Mouse (Mus musculus) monocyte, adult 2 months (primary cell): ENCODE results near the gene Dhrs1.

ENCODE experiments used
- DNase-seq, 2 experiments: peaks; one replicate each; pipeline ENCODE4 v3.0.0; 2022; ENCODE audit warnings: low spot score in 2 of 2, low read depth in 1 of 2

Gene Dhrs1

DNA sequence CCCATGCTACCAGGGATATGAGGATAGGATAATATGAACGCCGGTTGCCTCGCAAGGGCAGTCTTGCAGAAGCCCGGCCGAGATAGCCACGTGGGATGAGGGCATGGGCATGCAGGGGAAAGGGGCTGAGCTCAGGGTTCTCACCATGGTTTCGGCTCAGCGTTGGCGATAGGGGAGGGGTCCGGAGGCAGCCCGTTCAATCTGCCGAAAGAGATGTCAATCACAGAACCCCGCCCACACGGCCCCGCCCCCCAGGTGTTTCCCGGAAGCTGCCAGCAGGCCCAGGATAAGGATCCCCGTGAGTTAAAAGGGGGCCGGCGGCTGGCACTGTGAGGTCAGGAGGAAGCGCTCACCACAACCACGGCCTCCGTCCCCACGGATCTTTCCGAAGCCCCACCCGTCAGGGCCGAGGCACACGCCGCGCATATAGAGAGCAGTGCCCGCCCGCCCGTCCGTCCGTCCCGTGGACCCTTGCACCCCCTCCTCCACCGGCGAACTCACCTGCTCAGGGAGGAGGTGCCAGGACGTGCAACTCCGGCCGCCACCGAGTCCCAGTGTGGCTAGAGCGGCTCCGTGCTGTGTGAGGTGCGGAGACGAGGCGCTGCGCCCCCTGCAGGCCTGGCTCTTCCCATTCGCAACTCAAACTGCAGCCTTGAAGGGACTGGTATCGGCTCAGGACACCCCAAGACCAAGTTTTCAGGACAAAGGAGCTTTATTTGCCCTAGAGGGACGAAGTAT lies 23.6 kb downstream of the Dhrs1 start, which contains the start of gene Rabggta:
TSS of gene Rabggta (minus strand) at position 564 of the 738 bp plus-strand sequence.
- DNase-seq, result peak; percentile 81 to 84

DNA sequence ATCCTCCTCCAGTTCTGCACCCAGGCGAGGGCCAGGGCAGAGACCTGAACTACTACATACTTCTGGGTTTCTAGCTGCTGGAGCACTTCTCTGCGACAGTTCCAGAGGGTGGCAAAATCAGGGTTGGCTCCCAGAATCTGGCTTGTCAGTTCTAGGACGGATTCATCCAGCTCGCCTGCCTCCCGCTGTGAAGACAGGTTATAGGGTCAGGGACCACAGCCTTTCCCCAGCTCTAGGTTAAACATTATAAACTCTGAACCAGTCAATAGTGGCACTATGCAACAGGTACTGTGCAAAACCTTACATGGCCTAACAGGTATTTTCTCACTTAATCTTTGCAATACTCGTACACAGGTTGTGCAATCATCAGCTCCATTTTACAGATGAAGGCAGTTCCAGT lies 24.4 kb downstream of the Dhrs1 start:
- DNase-seq, result no peak

DNA sequence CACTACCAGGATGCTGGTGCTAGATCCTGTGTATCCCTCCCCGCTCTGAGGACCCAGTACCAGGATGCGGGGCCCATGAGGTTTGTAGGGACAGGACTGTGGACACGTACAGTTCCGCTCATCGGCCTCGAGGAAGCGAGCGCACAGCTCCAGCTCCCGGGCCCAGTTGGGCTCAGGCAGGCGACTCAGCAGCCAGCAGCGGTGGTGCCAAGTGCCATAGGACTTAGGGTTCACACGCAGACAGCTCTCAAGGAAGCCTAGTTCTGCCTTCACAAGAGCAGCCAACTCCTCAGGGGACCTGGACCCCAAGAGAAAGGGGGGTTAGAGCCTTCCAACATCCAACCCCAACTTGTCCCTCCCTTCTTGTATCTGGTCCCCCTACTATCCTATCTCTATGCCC lies 24.8 kb downstream of the Dhrs1 start:
- no peak for DNase-seq

DNA sequence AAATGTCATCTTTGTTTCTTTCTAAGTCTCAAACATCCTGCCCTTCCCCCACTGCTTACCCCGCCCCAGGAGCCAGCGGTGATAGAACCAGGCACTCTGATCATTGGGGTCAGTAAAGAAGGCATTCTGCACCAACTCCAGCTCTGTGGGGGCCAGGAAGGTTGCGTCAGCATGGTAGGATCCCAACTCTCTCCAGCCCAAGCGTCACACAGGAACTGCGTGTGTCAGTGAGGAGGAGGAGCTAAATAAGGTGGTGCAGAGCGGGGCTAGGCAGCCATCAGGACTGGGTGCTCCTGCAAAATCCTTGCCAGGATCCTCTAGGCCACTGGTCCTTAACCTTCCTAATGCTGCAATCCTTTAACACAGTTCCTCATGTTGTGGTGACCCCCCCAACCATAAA lies 25.8 kb downstream of the Dhrs1 start:
- DNase-seq, result no peak

DNA sequence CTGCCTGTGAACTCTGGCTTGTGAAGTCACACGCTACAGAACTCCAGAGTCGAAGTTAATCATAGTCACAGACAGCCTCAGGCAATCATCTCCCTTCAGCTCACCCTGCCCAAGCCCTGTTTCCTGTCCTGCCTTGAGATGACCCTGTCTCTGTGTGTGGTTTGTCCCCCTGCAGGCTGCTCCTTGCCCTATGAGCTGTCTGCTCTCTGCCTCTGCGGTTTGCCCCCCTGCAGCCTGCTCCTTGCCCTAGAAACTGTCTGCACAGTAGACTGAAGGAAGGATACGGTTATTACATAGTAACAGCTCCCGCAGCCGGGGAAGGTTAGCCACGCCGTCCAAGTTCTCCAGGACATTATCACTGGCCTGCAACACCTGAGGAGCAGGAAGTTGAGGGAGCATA lies 28.6 kb downstream of the Dhrs1 start:
- DNase-seq, result no peak

DNA sequence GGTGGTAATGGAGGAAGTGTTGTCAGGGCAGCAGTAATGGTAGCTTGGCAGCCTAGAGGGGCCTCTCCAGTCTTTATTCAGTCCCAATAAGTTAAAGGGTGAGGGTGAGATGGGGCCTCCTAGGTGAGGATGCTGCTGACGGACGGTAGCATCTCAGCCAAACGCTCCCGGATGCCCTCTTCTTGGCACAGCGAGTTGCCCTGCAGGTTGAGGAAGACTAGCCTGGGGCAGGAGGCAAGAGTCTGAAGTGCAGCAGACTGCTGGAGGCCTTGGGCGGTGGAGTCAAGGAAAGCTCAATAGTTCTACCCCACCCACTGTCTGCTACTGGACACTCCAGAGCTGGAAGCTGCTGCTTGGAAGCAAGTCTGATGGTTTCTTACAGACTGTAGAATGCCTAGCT lies 29.2 kb downstream of the Dhrs1 start:
- no peak for DNase-seq

DNA sequence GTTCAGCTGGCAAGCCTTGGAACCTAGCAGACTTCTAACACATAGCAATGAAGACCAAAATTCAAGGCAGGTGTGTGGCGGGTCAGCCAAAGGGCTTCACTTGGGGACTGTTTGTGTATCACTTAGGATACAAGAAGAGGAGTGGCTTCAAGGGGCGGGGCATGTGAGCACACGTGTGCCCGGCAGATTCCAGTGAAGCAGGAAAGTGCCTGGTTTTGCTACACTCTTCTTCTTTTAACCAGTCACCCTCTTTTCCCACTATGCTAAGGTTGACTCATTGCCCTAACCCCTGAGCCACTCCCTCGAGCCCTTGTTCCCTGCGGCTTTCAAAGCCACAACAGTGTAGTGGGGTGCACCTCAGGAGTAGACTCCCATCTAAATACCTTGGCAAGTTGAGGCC lies 30.6 kb downstream of the Dhrs1 start:
- DNase-seq, result no peak

DNA sequence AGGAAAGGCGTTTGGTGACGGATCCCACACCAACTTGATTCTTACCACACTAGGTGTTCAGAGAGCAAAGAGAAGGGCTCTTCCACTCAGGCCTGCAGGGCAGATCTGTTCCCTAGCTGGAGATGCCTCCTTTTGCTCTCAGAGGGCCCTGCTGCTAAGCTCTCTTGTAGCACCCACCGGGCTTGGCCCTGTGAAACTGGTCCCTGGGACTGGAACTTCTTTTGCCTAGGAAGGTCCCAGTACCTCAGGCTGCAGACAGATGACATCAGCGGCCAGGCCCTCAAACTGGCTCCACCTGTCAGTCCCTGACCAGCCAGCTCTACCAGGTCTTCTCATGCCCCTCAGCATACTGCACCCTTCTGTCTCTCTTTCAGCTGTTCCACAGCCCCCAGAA lies 31.8 kb downstream of the Dhrs1 start, which contains the start of gene Tgm1:
TSS of gene Tgm1 (minus strand) at position 198 of the 394 bp plus-strand sequence.
- no peak for DNase-seq

DNA sequence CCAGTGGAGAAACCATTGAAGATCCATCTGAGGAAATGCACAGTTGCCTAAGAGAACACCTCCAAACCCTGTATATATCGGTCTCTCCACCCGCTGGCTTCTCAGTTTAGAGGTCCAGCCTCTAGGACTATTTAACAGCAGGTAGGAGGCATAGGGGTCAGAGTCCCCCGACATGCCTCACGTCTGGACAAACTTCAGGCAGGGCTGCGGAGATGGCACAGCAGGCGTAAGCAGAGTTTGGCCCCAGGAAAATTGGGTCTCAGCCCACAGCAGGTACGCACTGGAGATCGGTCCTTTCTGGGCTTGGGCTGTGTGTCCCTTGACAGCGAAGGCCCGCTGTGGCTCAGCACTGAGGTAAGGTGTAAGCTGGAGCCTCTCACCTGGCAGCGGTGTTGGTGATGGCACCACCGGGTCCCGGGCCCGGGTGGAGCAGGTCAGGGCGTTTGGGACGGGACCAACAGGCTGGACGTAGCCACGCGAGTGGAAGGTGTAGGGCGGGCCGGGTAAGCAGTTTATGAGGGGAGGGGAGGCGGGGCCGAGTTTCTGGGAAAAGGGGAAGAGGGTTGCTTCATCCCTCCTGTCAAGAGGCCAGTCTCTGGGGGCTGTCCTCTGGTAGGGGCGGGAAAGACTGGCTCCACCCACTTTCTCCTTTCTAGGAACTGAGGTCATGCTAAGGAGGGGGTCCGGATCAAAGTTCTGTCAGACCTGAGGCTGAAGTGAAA lies 32.3 kb downstream of the Dhrs1 start:
- peak in 1 of 2 experiments; percentile 4 for DNase-seq

DNA sequence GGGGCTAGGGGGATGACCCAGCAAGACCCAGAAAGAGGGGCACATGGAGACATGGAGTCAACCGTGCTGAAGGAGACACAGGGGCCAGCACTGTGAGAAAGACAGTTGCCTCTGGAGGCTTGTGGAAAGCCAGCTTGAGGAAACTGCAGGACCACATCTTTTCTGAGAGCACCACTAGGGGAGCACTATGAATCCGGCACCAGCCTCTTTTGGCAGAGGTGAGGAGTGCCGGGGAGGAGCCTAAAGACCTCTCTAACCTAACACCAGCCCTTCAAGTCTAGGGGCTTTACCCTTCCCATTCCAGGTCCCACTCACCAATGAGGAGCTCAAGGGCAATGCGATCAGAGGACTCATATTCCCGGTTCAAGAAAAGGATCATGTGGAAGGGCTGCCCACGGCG lies 33.7 kb downstream of the Dhrs1 start:
- DNase-seq, result no peak

DNA sequence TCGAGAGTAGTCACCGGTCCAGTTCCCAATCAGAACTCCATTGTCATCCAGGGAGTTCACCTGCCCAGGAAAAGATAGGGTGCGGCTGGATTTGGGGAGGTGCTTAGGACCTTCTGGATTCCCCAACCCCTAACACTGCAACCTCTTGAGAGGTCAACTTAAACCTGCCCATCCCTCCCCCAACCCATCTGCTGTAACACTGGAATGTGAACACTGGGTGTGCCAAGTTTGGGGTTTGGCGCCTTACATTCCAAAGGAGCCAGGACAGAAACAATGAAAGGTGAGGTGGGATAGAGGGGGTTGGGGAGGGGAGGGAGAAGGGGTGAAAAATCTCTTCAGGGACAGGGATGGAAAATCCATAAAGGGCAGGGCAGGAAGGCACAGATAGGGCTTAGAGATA lies 36.0 kb downstream of the Dhrs1 start:
- no peak for DNase-seq

DNA sequence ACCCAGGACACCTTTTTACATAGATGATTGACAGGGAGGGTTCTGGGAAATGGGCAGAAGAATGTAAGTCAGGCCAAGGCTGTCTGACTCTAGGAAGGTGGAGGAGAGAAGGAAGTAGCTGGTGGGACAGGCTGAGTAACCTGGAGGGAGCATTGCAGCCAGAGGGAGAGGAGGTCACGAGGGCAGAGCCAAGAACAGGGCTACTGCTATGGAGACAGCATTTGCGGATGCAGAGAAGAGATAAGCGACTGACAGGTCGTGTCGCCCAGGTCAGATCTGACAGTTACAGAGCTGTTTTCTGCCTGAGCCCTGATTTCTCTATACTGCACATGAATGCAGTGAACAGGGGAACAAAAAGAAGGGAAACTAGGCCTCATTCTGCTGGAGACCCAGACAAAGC lies 38.1 kb downstream of the Dhrs1 start:
- no peak for DNase-seq

DNA sequence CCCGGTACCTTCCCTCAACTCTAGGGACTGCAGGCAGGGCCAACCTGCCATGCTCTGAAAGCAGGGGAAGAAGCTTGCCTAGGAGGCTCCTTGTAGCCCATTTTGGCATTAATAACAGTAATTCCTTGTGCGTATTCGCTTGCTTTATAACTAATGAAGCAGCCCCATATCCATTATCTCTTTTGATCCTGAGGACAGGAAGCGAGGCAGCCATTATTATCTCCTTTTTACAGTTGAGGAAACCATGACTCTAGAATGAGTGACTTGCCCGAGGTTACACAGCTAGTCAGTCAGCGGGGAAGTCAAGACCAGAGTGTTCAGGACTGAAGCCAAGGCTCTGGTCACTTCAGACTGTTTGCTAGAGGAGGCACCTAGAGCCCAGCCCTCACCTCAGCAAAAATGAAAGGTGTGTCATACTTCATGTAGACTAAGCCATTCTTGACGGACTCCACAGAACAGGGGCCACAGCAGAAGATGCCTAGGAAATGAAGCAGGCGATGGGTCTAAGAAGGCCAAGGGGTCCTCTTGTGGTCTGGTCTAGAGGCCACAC lies 39.4 kb downstream of the Dhrs1 start:
- DNase-seq, result no peak

DNA sequence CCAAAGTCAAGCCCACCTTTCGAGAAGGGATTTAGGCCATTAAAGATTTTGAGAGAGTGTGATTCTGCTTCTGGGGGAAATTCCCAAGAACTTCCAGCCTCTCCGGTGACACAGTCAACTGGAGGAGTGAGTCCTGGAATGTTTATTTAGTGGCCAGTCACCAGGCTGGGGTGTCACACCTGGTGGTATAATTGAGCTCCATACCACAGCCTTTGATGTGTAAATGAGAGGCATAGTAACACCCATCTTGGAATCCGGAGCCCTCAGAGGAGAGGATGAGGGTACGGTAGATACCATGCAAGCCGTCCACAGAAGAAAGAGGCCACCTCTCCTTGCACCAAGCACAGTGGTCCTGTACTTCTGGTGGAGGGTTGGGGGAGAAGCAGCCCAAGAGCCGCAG lies 42.7 kb downstream of the Dhrs1 start:
- DNase-seq, result no peak

DNA sequence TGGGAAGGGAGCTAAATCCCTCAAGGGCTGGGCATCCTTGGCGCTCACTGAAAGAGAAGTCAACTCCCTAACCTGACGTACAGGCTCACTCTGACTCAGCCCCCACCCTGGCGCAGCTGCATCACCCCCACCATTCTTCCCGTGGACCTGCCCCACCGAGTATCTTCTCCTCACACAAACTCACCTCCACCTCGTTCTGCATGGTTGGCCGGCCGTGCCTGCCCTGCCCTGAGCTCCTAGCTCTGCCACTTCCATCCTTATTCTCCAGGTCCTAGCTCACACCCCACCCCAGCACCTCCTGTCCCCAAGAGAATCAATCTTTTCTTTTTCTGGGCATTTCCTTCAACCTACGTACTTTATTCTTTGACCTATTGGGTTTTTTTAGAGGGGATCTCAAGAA lies 44.4 kb downstream of the Dhrs1 start:
- no peak for DNase-seq

DNA sequence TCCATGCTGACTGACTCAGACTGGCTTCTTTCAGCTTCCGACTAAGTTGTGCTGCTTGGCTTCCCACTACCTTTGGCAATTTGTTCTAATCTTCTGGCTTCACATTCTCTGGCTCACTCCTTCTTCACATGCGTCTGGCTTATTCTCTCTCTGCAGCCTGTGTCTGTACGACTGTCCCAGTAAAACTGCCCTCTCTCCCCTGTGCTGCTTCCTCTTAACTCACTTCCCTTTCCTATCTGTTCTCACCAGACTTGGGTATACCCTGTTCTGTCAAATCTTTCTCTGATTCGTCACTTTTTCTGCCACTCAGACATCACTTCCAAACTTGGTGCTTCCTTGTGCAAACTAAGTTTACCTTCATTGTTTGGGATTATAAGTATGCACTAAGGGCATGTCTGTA lies 48.3 kb downstream of the Dhrs1 start:
- DNase-seq, result peak in 1 of 2 experiments; percentile 20

DNA sequence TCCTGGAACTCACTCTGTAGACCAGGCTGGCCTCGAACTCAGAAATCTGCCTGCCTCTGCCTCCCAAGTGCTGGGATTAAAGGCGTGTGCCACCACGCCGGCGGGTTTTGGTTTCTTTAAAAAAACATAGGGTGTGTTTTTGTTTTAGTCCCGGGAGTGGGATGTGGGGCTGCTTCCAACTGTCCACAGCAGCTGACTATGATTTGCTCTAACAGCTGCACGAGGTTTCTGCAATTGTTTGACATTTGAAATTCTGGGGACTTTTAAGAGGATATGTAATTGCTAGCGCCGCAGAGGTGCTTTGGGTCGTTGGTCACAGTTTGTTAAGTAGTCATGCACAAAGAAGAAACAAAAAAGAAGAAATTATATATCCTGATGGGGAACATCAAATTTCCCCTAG lies 56.1 kb downstream of the Dhrs1 start:
- no peak for DNase-seq
